Mouse (Mus musculus): Measurements from ENCODE around the gene Mrpl52.

Gene Mrpl52

GRCm38 (mm10) chr14:54413877-54414700 lies 12.6 kb upstream of the Mrpl52 start:
- H3K9me3 ChIP-seq (ENCODE audit: low read length), result no peaks in the 10 kb centered on the region
- H3K27me3 ChIP-seq (ENCODE audit: insufficient read depth, low read length), result no peaks in the 10 kb centered on the region
- TF ChIP-seq POU5F1 (IDR thresholded peaks at IDR 0.05; ENCODE audit: borderline replicate concordance, low read length) (no peak), CTCF (conservative IDR thresholded peaks at IDR 0.05; ENCODE audit: low read length) (no peak), NANOG (IDR thresholded peaks at IDR 0.05; ENCODE audit: borderline replicate concordance, low read length) (no peak)
- H3K36me3 ChIP-seq (ENCODE audit: insufficient read depth, low read length), result peaks cover 30% of the 10 kb centered on the region
- peak overlapping the region; percentile 84 for H3K4me3 ChIP-seq (replicated peaks; ENCODE audit: low read length)
- H3K4me1 ChIP-seq (replicated peaks; ENCODE audit: low read depth, low read length), result peaks cover 75% of the 10 kb centered on the region

GRCm38 (mm10) chr14:54415241-54416020 lies 11.3 kb upstream of the Mrpl52 start:
- H3K36me3 ChIP-seq (ENCODE audit: insufficient read depth, low read length), result peaks cover 18% of the 10 kb centered on the region
- no peak for TF ChIP-seq CTCF (conservative IDR thresholded peaks at IDR 0.05; ENCODE audit: low read length)
- peak; percentile 72 for TF ChIP-seq NANOG (IDR thresholded peaks at IDR 0.05; ENCODE audit: borderline replicate concordance, low read length)
- peaks cover 71% of the 10 kb centered on the region for H3K4me1 ChIP-seq (replicated peaks; ENCODE audit: low read depth, low read length)
- H3K27me3 ChIP-seq (ENCODE audit: insufficient read depth, low read length), result no peaks in the 10 kb centered on the region
- peak overlapping the region; percentile 84 for H3K4me3 ChIP-seq (replicated peaks; ENCODE audit: low read length)
- H3K9me3 ChIP-seq (ENCODE audit: low read length), result no peaks in the 10 kb centered on the region

- peaks cover 10% of the 10 kb centered on the region for H3K36me3 ChIP-seq (ENCODE audit: insufficient read depth, low read length)
- peaks cover 65% of the 10 kb centered on the region for H3K4me1 ChIP-seq (replicated peaks; ENCODE audit: low read depth, low read length)
- H3K27me3 ChIP-seq (ENCODE audit: insufficient read depth, low read length), result no peaks in the 10 kb centered on the region
- TF ChIP-seq CTCF (conservative IDR thresholded peaks at IDR 0.05; ENCODE audit: low read length) (no peak), POU5F1 (IDR thresholded peaks at IDR 0.05; ENCODE audit: borderline replicate concordance, low read length) (no peak), NANOG (IDR thresholded peaks at IDR 0.05; ENCODE audit: borderline replicate concordance, low read length) (no peak)
- H3K9me3 ChIP-seq (ENCODE audit: low read length), result no peaks in the 10 kb centered on the region
- peak overlapping the region; percentile 82 for H3K4me3 ChIP-seq (replicated peaks; ENCODE audit: low read length)
Measured at GRCm38 (mm10) chr14:54416229-54416775, 10.4 kb upstream of the Mrpl52 start.

GRCm38 (mm10) chr14:54416830-54417229 lies 9.9 kb upstream of the Mrpl52 start:
- Histone ChIP-seq H3K27me3 (ENCODE audit: insufficient read depth, low read length) (no peaks in the 10 kb centered on the region), H3K4me3 (replicated peaks; ENCODE audit: low read length) (peak overlapping the region; percentile 82), H3K9me3 (ENCODE audit: low read length) (no peaks in the 10 kb centered on the region), H3K4me1 (replicated peaks; ENCODE audit: low read depth, low read length) (peaks cover 62% of the 10 kb centered on the region), H3K36me3 (ENCODE audit: insufficient read depth, low read length) (peaks cover 6% of the 10 kb centered on the region; the same call in 1 of the 2 replicates)
- TF ChIP-seq POU5F1 (IDR thresholded peaks at IDR 0.05; ENCODE audit: borderline replicate concordance, low read length), result no peak

GRCm38 (mm10) chr14:54417623-54418081 lies 9.1 kb upstream of the Mrpl52 start, which contains the start of gene Slc7a7:
TSS of gene Slc7a7 (minus strand) at chr14:54417780.
- TF ChIP-seq CTCF (conservative IDR thresholded peaks at IDR 0.05; ENCODE audit: low read length), result peak; percentile 50
- no peak for TF ChIP-seq POU5F1 (IDR thresholded peaks at IDR 0.05; ENCODE audit: borderline replicate concordance, low read length)
- peaks cover 6% of the 10 kb centered on the region; the same call in 1 of the 2 replicates for H3K36me3 ChIP-seq (ENCODE audit: insufficient read depth, low read length)
- H3K9me3 ChIP-seq (ENCODE audit: low read length), result no peaks in the 10 kb centered on the region
- H3K27me3 ChIP-seq (ENCODE audit: insufficient read depth, low read length), result no peaks in the 10 kb centered on the region
- peak within 1 kb of the TSS; percentile 82 for H3K4me3 ChIP-seq (replicated peaks; ENCODE audit: low read length)
- H3K4me1 ChIP-seq (replicated peaks; ENCODE audit: low read depth, low read length), result peaks cover 59% of the 10 kb centered on the region

GRCm38 (mm10) chr14:54421014-54421413 lies 5.7 kb upstream of the Mrpl52 start:
- Histone ChIP-seq H3K27me3 (ENCODE audit: insufficient read depth, low read length) (no peaks in the 10 kb centered on the region), H3K9me3 (ENCODE audit: low read length) (no peaks in the 10 kb centered on the region), H3K4me1 (replicated peaks; ENCODE audit: low read depth, low read length) (peaks cover 62% of the 10 kb centered on the region), H3K36me3 (ENCODE audit: insufficient read depth, low read length) (no peaks in the 10 kb centered on the region), H3K4me3 (replicated peaks; ENCODE audit: low read length) (no peak overlapping the region)
- TF ChIP-seq CTCF (conservative IDR thresholded peaks at IDR 0.05; ENCODE audit: low read length), result no peak
- no peak for TF ChIP-seq NANOG (IDR thresholded peaks at IDR 0.05; ENCODE audit: borderline replicate concordance, low read length)
- TF ChIP-seq POU5F1 (IDR thresholded peaks at IDR 0.05; ENCODE audit: borderline replicate concordance, low read length), result no peak

GRCm38 (mm10) chr14:54423406-54423805 lies 3.3 kb upstream of the Mrpl52 start:
- Histone ChIP-seq H3K4me1 (replicated peaks; ENCODE audit: low read depth, low read length) (peaks cover 61% of the 10 kb centered on the region), H3K9me3 (ENCODE audit: low read length) (no peaks in the 10 kb centered on the region), H3K36me3 (ENCODE audit: insufficient read depth, low read length) (peaks cover 6% of the 10 kb centered on the region), H3K27me3 (ENCODE audit: insufficient read depth, low read length) (no peaks in the 10 kb centered on the region), H3K4me3 (replicated peaks; ENCODE audit: low read length) (no peak overlapping the region)
- TF ChIP-seq NANOG (IDR thresholded peaks at IDR 0.05; ENCODE audit: borderline replicate concordance, low read length), result no peak
- no peak for TF ChIP-seq POU5F1 (IDR thresholded peaks at IDR 0.05; ENCODE audit: borderline replicate concordance, low read length)
- peak; percentile 71 for TF ChIP-seq CTCF (conservative IDR thresholded peaks at IDR 0.05; ENCODE audit: low read length)

GRCm38 (mm10) chr14:54424634-54425033 lies 2.1 kb upstream of the Mrpl52 start:
- H3K27me3 ChIP-seq (ENCODE audit: insufficient read depth, low read length), result no peaks in the 10 kb centered on the region
- H3K36me3 ChIP-seq (ENCODE audit: insufficient read depth, low read length), result peaks cover 18% of the 10 kb centered on the region
- H3K9me3 ChIP-seq (ENCODE audit: low read length), result no peaks in the 10 kb centered on the region
- peaks cover 60% of the 10 kb centered on the region for H3K4me1 ChIP-seq (replicated peaks; ENCODE audit: low read depth, low read length)
- TF ChIP-seq POU5F1 (IDR thresholded peaks at IDR 0.05; ENCODE audit: borderline replicate concordance, low read length), result no peak
- no peak for TF ChIP-seq CTCF (conservative IDR thresholded peaks at IDR 0.05; ENCODE audit: low read length)
- no peak for TF ChIP-seq NANOG (IDR thresholded peaks at IDR 0.05; ENCODE audit: borderline replicate concordance, low read length)
- H3K4me3 ChIP-seq (replicated peaks; ENCODE audit: low read length), result no peak overlapping the region

Measured in E14TG2a.4 (cell line).